Mouse (Mus musculus) CH12.LX (cell line): ENCODE measurements at regions not wholly inside any gene's neighbourhood (a gene's known extent, or its start where the extent isn't known, plus 50 kb on each side); places are given as distances from the start of the nearest gene placed in this dataset.

Experiments used
- DNase-seq: peaks from one replicate; pipeline ENCODE4 v3.0.0-alpha.2; 2013; ENCODE audit errors: extremely low read depth
- H3K27ac ChIP-seq: 2 replicates; pipeline ENCODE4 v1.5.1; 2012; ENCODE audit warnings: low read depth, mild to moderate bottlenecking, control low read depth, moderate library complexity; ENCODE audit not compliant: insufficient read depth
- H3K27me3 ChIP-seq: replicated peaks from 2 replicates; pipeline ENCODE3; 2012; ENCODE audit warnings: inconsistent platforms
- H3K36me3 ChIP-seq, 2 experiments: replicated peaks in 1 of 2; 2 replicates each; pipeline versions ENCODE3 to v1.6.1; 2012; ENCODE audit warnings: inconsistent platforms in 1 of 2, low read length in 1 of 2, mild to moderate bottlenecking in 1 of 2, mixed read lengths in 1 of 2, moderate library complexity in 1 of 2; ENCODE audit not compliant: control insufficient read depth in 1 of 2, insufficient read depth in 1 of 2
- H3K4me1 ChIP-seq, 2 experiments: 2 replicates each; pipeline ENCODE4 v1.6.1; 2012; ENCODE audit warnings: inconsistent platforms in 1 of 2, moderate library complexity in 1 of 2; ENCODE audit not compliant: insufficient read depth in 2 of 2, control insufficient read depth in 1 of 2
- H3K4me2 ChIP-seq: 2 replicates; pipeline ENCODE4 v1.6.1; 2012; ENCODE audit warnings: low read depth, mild to moderate bottlenecking, control low read depth; ENCODE audit not compliant: poor library complexity, insufficient read depth, severe bottlenecking
- H3K4me3 ChIP-seq, 3 experiments: fragments of 150-350 bp in 1 of 3; sonication (generic) in 1 of 3; replicated peaks in 1 of 3; 2 replicates each; pipeline versions ENCODE3 to v1.5.1; 2011 to 2012; ENCODE audit warnings: low read depth in 2 of 3, low read length in 2 of 3, mild to moderate bottlenecking in 2 of 3, moderate library complexity in 2 of 3, control low read depth in 1 of 3, improper control_type of control experiment in 1 of 3, inconsistent platforms in 1 of 3, mixed read lengths in 1 of 3; ENCODE audit not compliant: poor library complexity in 1 of 3
- H3K79me2 ChIP-seq: replicated peaks from 2 replicates; pipeline ENCODE4 v1.6.1; 2012; ENCODE audit warnings: mild to moderate bottlenecking, moderate library complexity; ENCODE audit not compliant: control insufficient read depth, poor library complexity, insufficient read depth, severe bottlenecking; ENCODE audit errors: extremely low read depth
- H3K9ac ChIP-seq: 2 replicates; pipeline ENCODE4 v1.6.1; 2012; ENCODE audit warnings: low read depth, mild to moderate bottlenecking, control low read depth, moderate library complexity; ENCODE audit not compliant: insufficient read depth
- H3K9me3 ChIP-seq: replicated peaks from 2 replicates; pipeline ENCODE3; 2012; ENCODE audit warnings: low read length, inconsistent platforms, mixed read lengths
- BHLHE40 ChIP-seq: IDR thresholded peaks from 2 replicates; pipeline ENCODE4 v1.6.1; 2011; ENCODE audit warnings: mild to moderate bottlenecking, low read depth, low read length, improper control_type of control experiment
- EP300 ChIP-seq: IDR thresholded peaks from 2 replicates; pipeline ENCODE4 v1.6.1; 2011; ENCODE audit warnings: low read length, improper control_type of control experiment
- ETS1 ChIP-seq: conservative IDR thresholded peaks from 2 replicates; pipeline ENCODE4 v1.6.1; 2012; ENCODE audit warnings: low read depth, mild to moderate bottlenecking, inconsistent platforms, low read length, improper control_type of control experiment, moderate library complexity
- HCFC1 ChIP-seq: IDR thresholded peaks from 2 replicates; pipeline ENCODE4 v1.6.1; 2012; ENCODE audit warnings: low read depth, mild to moderate bottlenecking, inconsistent platforms, low read length, improper control_type of control experiment
- IRF4 ChIP-seq: IDR thresholded peaks from 2 replicates; pipeline ENCODE4 v1.6.1; 2014; ENCODE audit warnings: low read depth, mild to moderate bottlenecking, inconsistent platforms, low read length, improper control_type of control experiment
- JUND ChIP-seq: conservative IDR thresholded peaks from 2 replicates; pipeline ENCODE4 v1.6.1; 2011; ENCODE audit warnings: low read depth, low read length, improper control_type of control experiment
- MAFK ChIP-seq: IDR thresholded peaks from 2 replicates; pipeline ENCODE4 v1.6.1; 2011; ENCODE audit warnings: low read length, improper control_type of control experiment; ENCODE audit not compliant: insufficient replicate concordance
- MEF2A ChIP-seq: IDR thresholded peaks from 2 replicates; pipeline ENCODE4 v1.6.1; 2014; ENCODE audit warnings: low read depth, mild to moderate bottlenecking, inconsistent platforms, low read length, improper control_type of control experiment, borderline replicate concordance
- NELFE ChIP-seq: IDR thresholded peaks from 2 replicates; pipeline ENCODE4 v1.6.1; 2011; ENCODE audit warnings: low read depth, low read length, improper control_type of control experiment
- PAX5 ChIP-seq: IDR thresholded peaks from 2 replicates; pipeline ENCODE4 v1.6.1; 2012; ENCODE audit warnings: low read length, inconsistent platforms, mixed read lengths
- POLR2A ChIP-seq: IDR thresholded peaks from 2 replicates; pipeline ENCODE4 v1.6.1; 2011; ENCODE audit warnings: low read depth, mild to moderate bottlenecking, improper control_type of control experiment, low read length
- SMC3 ChIP-seq: IDR thresholded peaks from 2 replicates; pipeline ENCODE4 v1.6.1; 2011; ENCODE audit warnings: low read depth, low read length, improper control_type of control experiment
- UBTF ChIP-seq: IDR thresholded peaks from 2 replicates; pipeline ENCODE4 v1.6.1; 2012; ENCODE audit warnings: low read depth, mild to moderate bottlenecking, inconsistent platforms, low read length, improper control_type of control experiment, moderate library complexity
- USF1 ChIP-seq: IDR thresholded peaks from 2 replicates; pipeline ENCODE4 v1.6.1; 2014; ENCODE audit warnings: low read depth, mild to moderate bottlenecking, inconsistent platforms, low read length, improper control_type of control experiment
- USF2 ChIP-seq: conservative IDR thresholded peaks from 2 replicates; pipeline ENCODE4 v1.6.1; 2011; ENCODE audit warnings: low read depth, low read length, improper control_type of control experiment
- ZC3H11A ChIP-seq: IDR thresholded peaks from 2 replicates; pipeline ENCODE4 v1.6.1; 2012; ENCODE audit warnings: low read depth, mild to moderate bottlenecking, inconsistent platforms, low read length, improper control_type of control experiment
- ZKSCAN1 ChIP-seq: IDR thresholded peaks from 2 replicates; pipeline ENCODE4 v1.6.1; 2012; ENCODE audit warnings: low read depth, inconsistent platforms, low read length, improper control_type of control experiment, borderline replicate concordance
- ZNF384 ChIP-seq: IDR thresholded peaks from 2 replicates; pipeline ENCODE4 v1.6.1; 2012; ENCODE audit warnings: low read depth, low read length, improper control_type of control experiment, inconsistent platforms
- dilution Hi-C: fragments of 300-500 bp; cut with MboI; formaldehyde crosslinking; loops from 2 replicates; pipeline ENCODE4 v1.14.3; 2020; ENCODE audit warnings: low sequenced_read_pairs; ENCODE audit not compliant: extremely low pct_unique_long_range_greater_than_20kb, extremely low pct_ligation_motif_present
- in situ Hi-C: fragments of 300-500 bp; cut with MboI; formaldehyde crosslinking; loops from 3 replicates; pipeline ENCODE4 v1.14.3; 2019; ENCODE audit warnings: low sequenced_read_pairs, low pct_ligation_motif_present, low pct_unique_long_range_greater_than_20kb, mixed read lengths

GRCm38 (mm10) chr2:133221762-133222556 is 276.3 kb upstream of the Fermt1 start:
- no peak for TF ChIP-seq SMC3
- no peak for TF ChIP-seq MAFK
- TF ChIP-seq HCFC1, result no peak
- TF ChIP-seq UBTF, result no peak
- no peak for TF ChIP-seq JUND
- no peak for TF ChIP-seq ETS1
- no peak for TF ChIP-seq NELFE
- TF ChIP-seq ZKSCAN1, result no peak
- TF ChIP-seq ZNF384, result no peak
- TF ChIP-seq IRF4, result no peak
- no peak for TF ChIP-seq POLR2A
- TF ChIP-seq PAX5, result no peak
- TF ChIP-seq BHLHE40, result no peak
- no peak for TF ChIP-seq ZC3H11A
- dilution Hi-C loops, result no loop called here
- no peak overlapping the region for H3K4me3 ChIP-seq

DNA sequence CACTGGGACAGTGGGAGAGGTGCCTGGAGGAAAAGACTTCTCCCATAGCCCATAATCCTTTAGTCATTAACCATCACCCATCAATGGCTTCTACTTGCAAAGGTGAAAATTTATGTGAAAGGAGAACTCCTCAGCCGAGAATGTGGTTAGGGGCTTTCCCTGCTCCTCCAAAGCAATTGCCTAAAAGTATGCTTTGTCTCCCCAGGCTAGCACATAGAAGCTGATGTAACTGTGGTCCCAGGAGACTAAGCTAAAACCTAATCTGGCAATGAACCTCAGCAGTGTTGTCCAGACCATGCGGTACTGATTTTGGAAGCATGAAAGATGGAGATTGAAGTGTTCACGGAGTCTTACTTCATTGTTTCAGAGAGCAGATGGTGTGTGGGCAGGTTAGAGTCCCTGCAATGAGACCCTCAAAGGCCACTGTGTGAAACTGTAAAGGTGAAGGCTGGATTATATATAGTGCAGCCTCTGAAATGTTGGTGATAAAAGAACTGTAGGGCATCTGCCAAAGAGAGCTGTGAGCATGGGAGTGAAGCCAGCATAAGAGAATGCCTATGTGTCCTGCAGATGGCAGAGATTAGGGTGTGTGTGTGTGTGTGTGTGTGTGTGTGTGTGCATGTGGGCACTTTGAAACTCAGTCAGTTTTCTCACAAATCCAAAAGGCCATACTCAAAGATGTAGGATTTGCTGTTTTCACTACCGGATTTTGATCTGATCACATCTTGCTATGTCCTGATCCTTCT is 289.6 kb upstream of the Fermt1 start:
- dilution Hi-C loops, result no loop called here

More at GRCm38 (mm10) chr2:133221762-133222556, 276.3 kb upstream of the Fermt1 start:
- DNase-seq, result no peak
- Histone ChIP-seq H3K27ac (no peak overlapping the region), H3K4me2 (no peak overlapping the region), H3K27me3 (no peaks in the 10 kb centered on the region), H3K79me2 (no peaks in the 10 kb centered on the region), H3K9me3 (peaks cover 11% of the 10 kb centered on the region), H3K36me3 (no peaks in the 10 kb centered on the region), H3K4me1 (no peaks in the 10 kb centered on the region), H3K9ac (no peak overlapping the region)
- in situ Hi-C loops, result no loop called here

More for the DNA sequence above, 289.6 kb upstream of the Fermt1 start:
- peak; percentile 86 for DNase-seq
- no peak overlapping the region for H3K4me3 ChIP-seq
- in situ Hi-C loops, result no loop called here
- no peak overlapping the region for H3K4me2 ChIP-seq
- no peaks in the 10 kb centered on the region for H3K27me3 ChIP-seq
- H3K36me3 ChIP-seq, result no peaks in the 10 kb centered on the region
- no peaks in the 10 kb centered on the region for H3K79me2 ChIP-seq
- TF ChIP-seq ETS1 (peak; percentile 73), MEF2A (peak; percentile 20; the same call in 1 of the 2 replicates), USF2 (no peak), BHLHE40 (peak; percentile 89), IRF4 (0 out of 2 replicates have a peak, but pooled peaks have one; percentile 11), USF1 (no peak), EP300 (peak; percentile 62)
- no peak overlapping the region for H3K9ac ChIP-seq
- H3K4me1 ChIP-seq, result peaks cover 14 to 22% of the 10 kb centered on the region in 2 experiments; a peak in 3 of 4 replicates
- H3K27ac ChIP-seq, result no peak overlapping the region
- peaks cover 7% of the 10 kb centered on the region for H3K9me3 ChIP-seq
